Mouse (Mus musculus): ENCODE data around the gene Klrb1a. TPM values are rescaled to one million over a fixed set of nuclear protein-coding genes. Genes with fewer than 3 reads are reported as not detected.

The Klrb1a gene
- total and polyA plus RNA-seq, 3 experiments: not detected

DNA sequence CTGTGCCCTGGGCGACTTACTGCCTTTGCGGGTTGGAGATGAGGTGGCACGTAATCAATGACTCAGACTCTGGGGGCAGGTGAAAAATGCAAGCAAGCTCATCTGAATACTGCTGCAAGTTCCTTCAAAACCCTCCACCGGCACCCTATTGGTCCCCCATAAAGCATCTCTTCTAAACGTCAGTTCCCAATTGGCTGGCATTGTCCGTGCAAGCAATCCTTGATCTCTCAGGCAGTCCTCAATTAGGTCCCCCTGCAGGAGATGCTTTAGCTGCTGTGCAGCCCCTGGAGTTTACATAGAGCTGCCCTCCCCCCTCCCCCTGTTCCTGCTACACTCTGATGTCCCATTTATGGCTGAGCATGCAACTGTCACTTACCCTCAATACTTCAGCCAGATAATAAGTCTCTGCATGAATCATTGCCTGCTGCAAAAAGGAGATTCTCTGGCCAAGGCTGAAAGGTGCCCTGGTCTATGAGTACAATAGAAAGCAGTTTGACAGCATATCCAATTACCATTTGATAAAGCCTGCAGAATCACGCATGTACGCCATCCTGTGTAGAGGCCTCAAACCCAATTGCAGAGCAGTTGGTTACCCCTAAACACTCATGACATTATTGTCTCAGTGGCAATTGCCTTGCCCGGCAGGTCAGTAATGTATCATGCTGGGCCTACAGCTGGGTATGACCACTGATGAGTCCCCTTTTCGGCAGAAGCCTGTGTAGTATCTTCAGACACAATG is 20.7 kb downstream of the Klrb1a start:
- dilution Hi-C loops (cut with MboI; ENCODE audit: extremely low pct_ligation_motif_present, extremely low pct_unique_long_range_greater_than_20kb, low sequenced_read_pairs): no loop called here
- Histone ChIP-seq H3K4me1 (ENCODE audit: control insufficient read depth in 1 of 2, insufficient read depth in 2 of 2) (no peaks in the 10 kb centered on the region; a peak in 1 of 4 replicates), H3K9ac (ENCODE audit: insufficient read depth, low read depth) (no peak overlapping the region), H3K4me2 (ENCODE audit: insufficient read depth, low read depth, poor library complexity, severe bottlenecking) (no peak overlapping the region), H3K36me3 (replicated peaks in 1 of 2; ENCODE audit: control insufficient read depth in 1 of 2, insufficient read depth in 1 of 2, low read length in 1 of 2) (no peaks in the 10 kb centered on the region), H3K79me2 (replicated peaks; ENCODE audit: control insufficient read depth, extremely low read depth, insufficient read depth, poor library complexity, severe bottlenecking) (no peaks in the 10 kb centered on the region), H3K27me3 (replicated peaks) (no peaks in the 10 kb centered on the region), H3K9me3 (replicated peaks; ENCODE audit: low read length) (no peaks in the 10 kb centered on the region), H3K27ac (ENCODE audit: insufficient read depth, low read depth) (no peak overlapping the region), H3K4me3 (replicated peaks in 1 of 3; ENCODE audit: low read depth in 2 of 3, low read length in 2 of 3, poor library complexity in 1 of 3) (no peak overlapping the region)
- in situ Hi-C loops (cut with MboI; ENCODE audit: low pct_ligation_motif_present, low pct_unique_long_range_greater_than_20kb, low sequenced_read_pairs): loop anchor here (10.0 kb wide), 1 partner anchor 142 kb away; no protein-coding TSS in a partner anchor
- TF ChIP-seq EP300 (IDR thresholded peaks at IDR 0.05; ENCODE audit: low read length) (no peak), JUND (conservative IDR thresholded peaks at IDR 0.05; ENCODE audit: low read depth, low read length) (no peak), UBTF (IDR thresholded peaks at IDR 0.05; ENCODE audit: low read depth, low read length) (no peak), POLR2AphosphoS2 (IDR thresholded peaks at IDR 0.05; ENCODE audit: low read depth, low read length) (no peak), BHLHE40 (IDR thresholded peaks at IDR 0.05; ENCODE audit: low read depth, low read length) (no peak), TCF12 (IDR thresholded peaks at IDR 0.05; ENCODE audit: low read depth, low read length) (no peak), NELFE (IDR thresholded peaks at IDR 0.05; ENCODE audit: low read depth, low read length) (no peak), CHD2 (IDR thresholded peaks at IDR 0.05; ENCODE audit: low read length) (no peak), RCOR1 (conservative IDR thresholded peaks at IDR 0.05; ENCODE audit: low read depth, low read length) (no peak), SIN3A (IDR thresholded peaks at IDR 0.05; ENCODE audit: low read length) (no peak), PAX5 (IDR thresholded peaks at IDR 0.05; ENCODE audit: low read length) (no peak), ZNF384 (IDR thresholded peaks at IDR 0.05; ENCODE audit: low read depth, low read length) (no peak), USF2 (conservative IDR thresholded peaks at IDR 0.05; ENCODE audit: low read depth, low read length) (no peak), KAT2A (IDR thresholded peaks at IDR 0.05; ENCODE audit: insufficient replicate concordance, low read length) (no peak), MYC (IDR thresholded peaks at IDR 0.05; ENCODE audit: low read depth, low read length) (no peak), CHD1 (IDR thresholded peaks at IDR 0.05; ENCODE audit: low read depth, low read length) (no peak), JUN (IDR thresholded peaks at IDR 0.05; ENCODE audit: insufficient read depth, low read depth, low read length) (no peak), IRF4 (IDR thresholded peaks at IDR 0.05; ENCODE audit: low read depth, low read length) (no peak), CTCF (conservative IDR thresholded peaks at IDR 0.05 in 1 of 2, IDR thresholded peaks at IDR 0.05 in 1 of 2; ENCODE audit: low read depth in 2 of 2, low read length in 2 of 2) (no peak), POLR2A (IDR thresholded peaks at IDR 0.05; ENCODE audit: low read depth, low read length) (no peak)
- no peak for DNase-seq (ENCODE audit: extremely low read depth)

DNA sequence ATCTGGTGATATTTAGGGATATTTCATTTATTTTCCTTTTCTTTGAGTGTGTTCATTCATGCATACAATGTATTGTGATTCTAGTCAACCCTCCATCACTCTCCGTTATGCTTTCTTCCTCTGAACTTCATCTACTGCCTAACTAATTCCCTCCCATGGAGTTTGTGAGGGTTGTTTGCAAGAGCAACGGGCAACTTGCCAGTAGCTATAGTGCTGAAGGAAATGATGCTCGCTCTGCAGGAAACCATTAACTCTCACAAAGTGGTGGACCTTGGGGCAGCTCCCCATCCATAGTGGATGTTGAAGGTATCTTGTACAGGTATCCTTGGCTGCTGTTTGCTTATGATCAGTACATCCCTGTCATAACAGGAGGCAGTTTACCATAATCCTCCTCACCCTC is 21.3 kb downstream of the Klrb1a start:
- Histone ChIP-seq H3K27ac (ENCODE audit: insufficient read depth, low read depth) (no peak overlapping the region), H3K9ac (ENCODE audit: insufficient read depth, low read depth) (no peak overlapping the region), H3K4me1 (ENCODE audit: control insufficient read depth in 1 of 2, insufficient read depth in 2 of 2) (peaks cover 0 to 4% of the 10 kb centered on the region in 2 experiments; a peak in 3 of 4 replicates), H3K9me3 (replicated peaks; ENCODE audit: low read length) (no peaks in the 10 kb centered on the region), H3K4me3 (replicated peaks in 1 of 3; ENCODE audit: low read depth in 2 of 3, low read length in 2 of 3, poor library complexity in 1 of 3) (no peak overlapping the region), H3K4me2 (ENCODE audit: insufficient read depth, low read depth, poor library complexity, severe bottlenecking) (no peak overlapping the region), H3K36me3 (replicated peaks in 1 of 2; ENCODE audit: control insufficient read depth in 1 of 2, insufficient read depth in 1 of 2, low read length in 1 of 2) (no peaks in the 10 kb centered on the region), H3K27me3 (replicated peaks) (no peaks in the 10 kb centered on the region), H3K79me2 (replicated peaks; ENCODE audit: control insufficient read depth, extremely low read depth, insufficient read depth, poor library complexity, severe bottlenecking) (no peaks in the 10 kb centered on the region)
- TF ChIP-seq JUN (IDR thresholded peaks at IDR 0.05; ENCODE audit: insufficient read depth, low read depth, low read length) (no peak), TBP (conservative IDR thresholded peaks at IDR 0.05; ENCODE audit: low read depth, low read length) (no peak), NELFE (IDR thresholded peaks at IDR 0.05; ENCODE audit: low read depth, low read length) (no peak), E2F4 (IDR thresholded peaks at IDR 0.05; ENCODE audit: insufficient replicate concordance, low read depth, low read length) (no peak), PAX5 (IDR thresholded peaks at IDR 0.05; ENCODE audit: low read length) (no peak), USF2 (conservative IDR thresholded peaks at IDR 0.05; ENCODE audit: low read depth, low read length) (no peak), CTCF (conservative IDR thresholded peaks at IDR 0.05 in 1 of 2, IDR thresholded peaks at IDR 0.05 in 1 of 2; ENCODE audit: low read depth in 2 of 2, low read length in 2 of 2) (no peak), SIN3A (IDR thresholded peaks at IDR 0.05; ENCODE audit: low read length) (no peak), ZC3H11A (IDR thresholded peaks at IDR 0.05; ENCODE audit: low read depth, low read length) (no peak), ETS1 (conservative IDR thresholded peaks at IDR 0.05; ENCODE audit: low read depth, low read length) (no peak), IRF4 (IDR thresholded peaks at IDR 0.05; ENCODE audit: low read depth, low read length) (no peak), USF1 (IDR thresholded peaks at IDR 0.05; ENCODE audit: low read depth, low read length) (no peak), JUND (conservative IDR thresholded peaks at IDR 0.05; ENCODE audit: low read depth, low read length) (no peak), CHD2 (IDR thresholded peaks at IDR 0.05; ENCODE audit: low read length) (no peak), ZNF384 (IDR thresholded peaks at IDR 0.05; ENCODE audit: low read depth, low read length) (no peak), MAZ (IDR thresholded peaks at IDR 0.05; ENCODE audit: low read depth, low read length) (no peak), HCFC1 (IDR thresholded peaks at IDR 0.05; ENCODE audit: low read depth, low read length) (no peak), NRF1 (IDR thresholded peaks at IDR 0.05; ENCODE audit: low read depth, low read length) (no peak), SMC3 (IDR thresholded peaks at IDR 0.05; ENCODE audit: low read depth, low read length) (no peak), POLR2A (IDR thresholded peaks at IDR 0.05; ENCODE audit: low read depth, low read length) (no peak)
- dilution Hi-C loops (cut with MboI; ENCODE audit: extremely low pct_ligation_motif_present, extremely low pct_unique_long_range_greater_than_20kb, low sequenced_read_pairs): no loop called here
- in situ Hi-C loops (cut with MboI; ENCODE audit: low pct_ligation_motif_present, low pct_unique_long_range_greater_than_20kb, low sequenced_read_pairs): loop anchor here (10.0 kb wide), 1 partner anchor 143 kb away; no protein-coding TSS in a partner anchor
- no peak for DNase-seq (ENCODE audit: extremely low read depth)

All from CH12.LX (cell line).